Mouse (Mus musculus) midbrain, embryonic 16.5 days (tissue): ENCODE measurements at regions not wholly inside any gene's neighbourhood (a gene's known extent, or its start where the extent isn't known, plus 50 kb on each side); places are given as distances from the start of the nearest gene placed in this dataset.
A peak's percentile ranks its signal among the peaks of the same experiment; 100 is the strongest.

ENCODE experiments used
- ATAC-seq: fragments of 200-750 bp; cut with Nextera tagmentation; 2 replicates; pipeline ENCODE4 v1.8.0; 2017; ENCODE audit warnings: moderate TSS enrichment
- H3K27ac ChIP-seq: fragments of 300-500 bp; sonication (generic); 2 replicates; pipeline ENCODE4 v1.5.1; 2014; ENCODE audit warnings: mild to moderate bottlenecking, low read length, mixed read lengths
- H3K27me3 ChIP-seq: fragments of 300-500 bp; sonication (generic); 2 replicates; pipeline ENCODE4 v1.6.1; 2014; ENCODE audit warnings: low read depth, low read length, mixed read lengths; ENCODE audit not compliant: control insufficient read depth, insufficient read depth
- H3K36me3 ChIP-seq: fragments of 300-500 bp; sonication (generic); 2 replicates; pipeline ENCODE4 v1.6.1; 2014; ENCODE audit warnings: mild to moderate bottlenecking, low read length, moderate library complexity, mixed read lengths; ENCODE audit not compliant: control insufficient read depth, insufficient read depth
- H3K4me1 ChIP-seq: fragments of 300-500 bp; sonication (generic); 2 replicates; pipeline ENCODE4 v1.6.1; 2014; ENCODE audit warnings: mild to moderate bottlenecking, low read length, mixed read lengths; ENCODE audit not compliant: control insufficient read depth, insufficient read depth
- H3K4me2 ChIP-seq: fragments of 300-500 bp; sonication (generic); 2 replicates; pipeline ENCODE4 v1.6.1; 2014; ENCODE audit warnings: mild to moderate bottlenecking, low read length, mixed read lengths
- H3K4me3 ChIP-seq: fragments of 300-500 bp; sonication (generic); 2 replicates; pipeline ENCODE4 v1.5.1; 2014; ENCODE audit warnings: low read depth, mild to moderate bottlenecking, low read length, moderate library complexity, mixed read lengths
- H3K9ac ChIP-seq: fragments of 300-500 bp; sonication (generic); 2 replicates; pipeline ENCODE4 v1.6.1; 2014; ENCODE audit warnings: low read depth, low read length, mixed read lengths
- H3K9me3 ChIP-seq: fragments of 300-500 bp; sonication (generic); replicated peaks from 2 replicates; pipeline ENCODE4 v1.6.1; 2014; ENCODE audit warnings: mild to moderate bottlenecking, low read length, mixed read lengths; ENCODE audit not compliant: control insufficient read depth, poor library complexity, severe bottlenecking
- WGBS: fragments of 180-500 bp; shearing (Covaris S2); extraction: QIAGEN DNeasy Blood & Tissue Kit; methylation state at CpG from one replicate; pipeline ENCODE4 v1.1.7; 2014; 5-methylcytosine and 5-hydroxymethylcytosine counted together

GRCm38 (mm10) chr1:92330181-92330580 lies 134.7 kb upstream of the Hdac4 start:
- no peaks in the 10 kb centered on the region for H3K36me3 ChIP-seq
- H3K4me3 ChIP-seq = no peak overlapping the region
- H3K27me3 ChIP-seq = no peaks in the 10 kb centered on the region
- no peaks in the 10 kb centered on the region for H3K4me1 ChIP-seq
- ATAC-seq = no peak
- no peak overlapping the region for H3K27ac ChIP-seq
- no peak overlapping the region for H3K9ac ChIP-seq
- WGBS = 87% methylated on average over 5 of the region's 5 CpGs
- H3K9me3 ChIP-seq = no peaks in the 10 kb centered on the region
- H3K4me2 ChIP-seq = no peak overlapping the region

- no peak for ATAC-seq
- Histone ChIP-seq H3K4me3 (no peak overlapping the region), H3K9ac (no peak overlapping the region), H3K4me2 (no peak overlapping the region), H3K27ac (no peak overlapping the region), H3K4me1 (no peaks in the 10 kb centered on the region), H3K9me3 (no peaks in the 10 kb centered on the region), H3K27me3 (no peaks in the 10 kb centered on the region), H3K36me3 (no peaks in the 10 kb centered on the region)
- WGBS = 84% methylated on average over 7 of the region's 7 CpGs
Observed at GRCm38 (mm10) chr1:92329491-92329890, 134.0 kb upstream of the Hdac4 start.

- H3K27ac ChIP-seq = no peak overlapping the region
- ATAC-seq = no peak
- WGBS = 89% methylated on average over 6 of the region's 6 CpGs
- no peaks in the 10 kb centered on the region for H3K36me3 ChIP-seq
- no peak overlapping the region for H3K9ac ChIP-seq
- no peaks in the 10 kb centered on the region for H3K27me3 ChIP-seq
- no peak overlapping the region for H3K4me3 ChIP-seq
- H3K4me1 ChIP-seq = no peaks in the 10 kb centered on the region
- no peaks in the 10 kb centered on the region for H3K9me3 ChIP-seq
- H3K4me2 ChIP-seq = no peak overlapping the region
Observed at GRCm38 (mm10) chr1:92327141-92327540, 131.6 kb upstream of the Hdac4 start.

GRCm38 (mm10) chr1:92325281-92325680 lies 129.8 kb upstream of the Hdac4 start:
- H3K27me3 ChIP-seq = no peaks in the 10 kb centered on the region
- H3K9me3 ChIP-seq = no peaks in the 10 kb centered on the region
- H3K4me2 ChIP-seq = no peak overlapping the region
- H3K4me1 ChIP-seq = no peaks in the 10 kb centered on the region
- H3K27ac ChIP-seq = no peak overlapping the region
- 91% methylated on average over 7 of the region's 7 CpGs for WGBS
- no peaks in the 10 kb centered on the region for H3K36me3 ChIP-seq
- H3K4me3 ChIP-seq = no peak overlapping the region
- no peak overlapping the region for H3K9ac ChIP-seq
- ATAC-seq = no peak

DNA sequence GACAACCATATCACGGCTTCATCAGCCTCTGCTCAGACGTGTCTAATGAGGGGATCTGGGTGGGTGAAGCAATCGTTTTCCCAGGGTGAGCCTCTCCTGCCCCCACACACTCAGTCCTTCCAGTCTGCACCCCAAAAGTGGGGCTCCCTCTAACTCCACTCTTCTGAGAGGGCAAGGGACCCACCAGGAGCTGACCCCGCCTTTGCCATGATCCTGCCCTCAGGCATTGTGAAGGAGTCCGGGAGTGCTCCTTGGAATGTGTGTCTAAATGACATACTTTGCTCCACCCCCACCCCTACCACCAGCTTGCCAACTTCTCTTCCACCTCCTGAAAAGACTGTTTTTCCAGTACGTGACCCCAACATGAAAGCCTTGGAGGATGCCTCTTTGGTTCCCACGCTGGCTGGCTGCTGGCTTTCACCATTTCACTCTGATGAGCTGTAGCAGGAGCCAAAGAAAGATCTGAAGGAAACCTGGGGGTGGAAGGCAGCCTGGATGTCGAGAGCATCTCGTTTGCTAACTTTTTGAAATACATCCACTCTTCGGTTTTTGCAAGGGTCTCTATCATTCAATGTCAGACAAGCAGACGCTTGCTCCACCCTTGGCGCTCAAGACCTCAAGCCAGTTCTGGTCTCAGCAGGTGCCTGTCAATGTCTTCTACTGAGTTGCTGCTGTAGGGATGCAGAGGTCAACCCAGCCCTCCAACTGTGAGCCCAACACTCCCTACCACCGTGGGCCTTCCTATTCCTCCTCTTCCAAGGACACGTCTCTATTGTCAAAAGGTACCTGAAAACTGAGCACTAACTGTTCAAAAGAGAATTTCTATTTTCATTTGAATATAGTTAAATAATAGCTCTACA lies 128.8 kb upstream of the Hdac4 start:
- no peaks in the 10 kb centered on the region for H3K9me3 ChIP-seq
- no peak overlapping the region for H3K9ac ChIP-seq
- ATAC-seq = no peak
- H3K4me3 ChIP-seq = no peak overlapping the region
- H3K27ac ChIP-seq = no peak overlapping the region
- H3K36me3 ChIP-seq = no peaks in the 10 kb centered on the region
- no peaks in the 10 kb centered on the region for H3K27me3 ChIP-seq
- H3K4me1 ChIP-seq = no peaks in the 10 kb centered on the region
- 55% methylated on average over 14 of the region's 14 CpGs for WGBS
- no peak overlapping the region for H3K4me2 ChIP-seq

DNA sequence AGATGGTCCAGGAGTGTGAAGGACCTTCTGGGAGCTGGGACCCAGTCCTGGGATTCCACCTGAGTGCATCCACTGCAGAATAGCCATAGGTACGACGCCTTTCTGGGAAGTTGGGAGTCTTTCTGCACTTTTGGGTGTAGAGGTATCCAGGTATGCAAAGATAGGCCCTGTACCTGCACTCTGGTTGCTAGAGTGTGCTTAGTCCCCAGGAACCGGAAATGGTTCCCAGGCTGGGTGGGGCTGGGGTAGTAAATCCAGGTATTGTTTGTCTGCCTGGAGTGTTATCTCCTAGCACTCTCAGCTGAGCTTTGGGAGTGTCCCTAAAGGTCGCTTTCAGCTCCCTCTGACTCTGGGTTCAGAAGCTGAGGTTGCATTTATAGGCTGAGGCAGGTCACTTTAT lies 121.6 kb upstream of the Hdac4 start:
- WGBS = 86% methylated on average over 4 of the region's 4 CpGs
- no peaks in the 10 kb centered on the region for H3K27me3 ChIP-seq
- H3K9ac ChIP-seq = no peak overlapping the region
- no peak overlapping the region for H3K27ac ChIP-seq
- H3K4me2 ChIP-seq = no peak overlapping the region
- no peaks in the 10 kb centered on the region for H3K9me3 ChIP-seq
- ATAC-seq = no peak
- H3K4me3 ChIP-seq = no peak overlapping the region
- H3K4me1 ChIP-seq = no peaks in the 10 kb centered on the region; the same call in 1 of the 2 replicates
- H3K36me3 ChIP-seq = no peaks in the 10 kb centered on the region

DNA sequence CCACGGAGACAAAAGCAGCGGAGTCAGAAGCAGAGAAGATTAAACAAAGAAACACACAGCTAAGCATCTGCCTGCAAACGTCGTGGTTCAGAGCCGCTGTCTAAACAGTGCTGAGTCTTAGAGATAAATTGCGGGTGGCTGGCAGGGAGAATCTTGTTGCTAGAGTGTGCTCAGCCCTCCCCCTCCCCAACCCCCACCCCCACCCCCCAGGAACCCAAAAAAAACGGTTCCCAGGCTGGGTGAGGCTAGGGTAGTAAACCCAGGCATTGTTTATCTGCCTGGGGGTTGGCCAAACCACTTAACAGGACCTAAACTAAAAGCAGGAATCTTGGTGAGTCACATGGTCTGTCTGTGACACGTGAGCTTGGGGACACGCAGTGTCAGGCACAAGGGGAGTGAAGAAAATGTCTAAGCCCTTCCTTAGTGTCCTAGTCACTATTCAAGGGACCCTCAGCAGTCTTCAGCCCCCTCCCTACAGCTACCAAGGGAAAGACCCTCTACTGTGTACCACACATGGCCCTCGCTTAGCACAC lies 120.8 kb upstream of the Hdac4 start:
- H3K4me2 ChIP-seq = peak overlapping the region; percentile 5; the same call in 1 of the 2 replicates
- no peak overlapping the region for H3K4me3 ChIP-seq
- no peaks in the 10 kb centered on the region for H3K9me3 ChIP-seq
- H3K27me3 ChIP-seq = no peaks in the 10 kb centered on the region
- H3K27ac ChIP-seq = no peak overlapping the region
- H3K9ac ChIP-seq = no peak overlapping the region
- H3K36me3 ChIP-seq = no peaks in the 10 kb centered on the region
- WGBS = 23% methylated on average over 10 of the region's 10 CpGs
- no peaks in the 10 kb centered on the region; the same call in 1 of the 2 replicates for H3K4me1 ChIP-seq
- 0 out of 2 replicates have a peak, but pooled peaks have one; percentile 21 for ATAC-seq

DNA sequence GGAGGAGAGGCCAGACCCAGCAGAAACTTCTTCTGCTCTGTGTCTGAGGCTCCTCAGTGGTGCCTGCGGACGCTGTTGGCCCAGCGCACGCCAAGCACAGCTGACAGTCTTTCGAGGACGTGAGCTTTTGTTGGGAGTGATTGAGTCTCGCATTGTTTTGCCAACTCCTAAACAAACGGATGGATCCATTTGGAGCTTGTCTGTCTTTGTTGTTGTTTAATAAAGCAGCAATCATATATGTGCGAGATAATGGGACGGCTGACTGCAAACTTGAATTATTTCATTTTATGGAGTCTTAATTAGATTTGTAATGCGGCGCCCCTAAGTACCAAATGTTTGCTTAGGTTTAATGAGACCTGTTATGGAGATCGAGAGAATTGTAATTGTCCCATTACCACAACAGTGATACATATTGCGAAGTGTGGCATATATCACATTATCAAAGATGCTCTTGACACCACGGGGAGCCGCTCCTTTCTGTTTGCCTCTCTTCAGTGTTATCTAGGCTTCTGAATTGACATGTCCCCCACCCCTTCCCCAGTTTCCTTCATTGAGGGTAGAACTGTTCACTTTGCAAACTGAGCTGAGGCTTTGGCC lies 117.6 kb upstream of the Hdac4 start:
- Histone ChIP-seq H3K4me1 (no peaks in the 10 kb centered on the region; the same call in 1 of the 2 replicates), H3K27ac (no peak overlapping the region), H3K9ac (no peak overlapping the region), H3K4me3 (no peak overlapping the region), H3K9me3 (no peaks in the 10 kb centered on the region), H3K36me3 (no peaks in the 10 kb centered on the region), H3K27me3 (no peaks in the 10 kb centered on the region), H3K4me2 (no peak overlapping the region)
- WGBS = 78% methylated on average over 16 of the region's 16 CpGs
- no peak for ATAC-seq

- Histone ChIP-seq H3K36me3 (no peaks in the 10 kb centered on the region), H3K4me3 (no peak overlapping the region), H3K27me3 (no peaks in the 10 kb centered on the region), H3K4me1 (no peaks in the 10 kb centered on the region), H3K27ac (no peak overlapping the region), H3K9me3 (0 out of 2 replicates have a peak, but pooled peaks cover 7% of the 10 kb centered on the region), H3K4me2 (no peak overlapping the region), H3K9ac (no peak overlapping the region)
- 83% methylated on average over 2 of the region's 2 CpGs for WGBS
- no peak for ATAC-seq
Observed at GRCm38 (mm10) chr1:92309883-92310282, 114.4 kb upstream of the Hdac4 start.
